Mouse (Mus musculus) 416B (cell line): ENCODE measurements around the gene Fras1.

Source experiments
- DNase-seq: peaks from one replicate; pipeline ENCODE4 v3.0.0; 2011; ENCODE audit warnings: low read depth

Fras1 gene

DNA sequence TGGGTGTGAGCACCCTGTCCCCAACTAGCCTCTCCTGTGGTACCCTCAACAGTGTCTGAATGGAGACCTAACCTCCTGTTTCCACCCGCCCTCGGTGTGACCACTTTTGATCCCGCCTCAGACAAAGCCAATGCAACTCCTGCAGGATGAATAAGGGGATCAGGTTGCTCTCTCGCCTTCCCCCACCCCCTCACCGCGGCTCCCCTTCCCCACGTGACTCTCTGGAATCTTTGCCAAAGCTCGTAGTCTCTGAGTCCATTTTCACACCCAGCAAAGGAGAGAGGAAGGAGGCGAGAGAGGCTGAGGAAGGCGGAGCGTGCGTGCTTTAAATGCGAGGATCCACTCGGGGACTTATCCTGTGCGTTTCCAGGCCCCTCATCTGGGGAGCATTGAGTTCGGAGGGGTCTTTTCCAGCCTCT lies at the start of gene Fras1:
TSS of gene Fras1 (plus strand) at position 389 of the 419 bp plus-strand sequence.
- no peak for DNase-seq

DNA sequence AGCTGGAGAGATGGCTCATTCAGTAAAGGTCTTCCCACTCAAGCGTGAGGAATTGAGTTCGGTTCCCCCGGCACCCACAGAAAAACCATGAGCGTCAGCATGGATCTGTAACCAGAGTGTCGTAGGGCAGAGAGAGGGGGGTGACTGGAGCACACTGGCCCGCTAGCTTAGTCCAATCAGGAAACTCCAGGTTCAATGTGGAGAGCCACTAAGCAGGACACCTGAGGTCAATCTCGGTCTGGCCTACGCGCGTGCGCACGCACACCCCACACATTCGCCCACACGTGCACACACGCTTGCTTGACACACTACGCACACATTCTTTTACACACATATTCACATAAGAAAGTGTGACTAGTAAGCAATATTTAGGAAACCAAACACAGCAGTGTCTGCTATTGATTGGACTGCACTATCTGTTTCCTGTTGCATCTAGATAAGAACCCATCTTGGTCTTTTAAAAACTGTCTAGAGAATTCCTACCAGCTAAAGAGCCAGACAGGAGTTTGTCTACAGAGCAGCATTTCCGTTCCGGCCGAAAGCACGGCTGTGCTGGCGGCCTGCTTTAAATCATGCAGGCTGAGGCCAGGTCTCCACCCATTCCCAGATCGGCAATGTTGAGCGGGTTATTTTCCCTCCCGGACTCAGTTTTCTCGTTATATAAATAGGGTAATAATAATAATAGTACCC lies 42.6 kb upstream of the Fras1 start:
- no peak for DNase-seq

DNA sequence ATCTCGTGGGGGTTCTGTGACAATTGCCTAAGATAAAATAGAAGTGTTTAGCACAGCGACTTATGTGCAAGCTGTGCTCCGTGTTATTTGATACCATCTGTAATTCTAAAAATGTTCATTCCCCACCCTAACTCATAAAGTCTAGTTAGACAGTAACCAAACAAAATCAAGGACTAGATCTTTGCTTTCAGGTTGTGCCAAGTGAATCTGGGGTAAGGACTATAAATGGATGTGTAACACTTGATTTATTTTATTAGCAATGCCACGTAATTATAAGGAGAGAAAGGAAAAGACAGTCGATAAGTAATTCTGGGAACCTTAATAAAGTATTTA lies 42.1 kb upstream of the Fras1 start:
- DNase-seq: no peak

DNA sequence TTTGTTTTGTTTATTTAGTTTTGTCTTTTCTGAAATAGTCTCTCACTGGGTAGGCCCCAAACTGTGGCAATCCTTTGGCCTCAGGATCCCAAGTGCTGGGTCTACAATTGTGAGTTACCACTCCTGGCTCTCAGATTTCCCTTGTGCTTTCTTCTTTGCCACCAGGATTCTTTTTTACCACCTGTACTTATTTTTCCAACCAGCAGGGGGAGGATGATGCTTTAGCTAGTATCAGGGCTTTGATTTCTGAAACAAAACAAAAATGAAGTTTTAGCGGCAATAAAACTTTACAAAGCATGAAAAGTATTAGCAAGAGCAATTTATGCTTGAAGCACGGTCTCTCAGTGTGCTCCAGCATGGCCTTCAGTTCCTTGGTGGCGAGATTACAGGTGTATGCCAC lies 39.8 kb upstream of the Fras1 start:
- peak; percentile 24 for DNase-seq

DNA sequence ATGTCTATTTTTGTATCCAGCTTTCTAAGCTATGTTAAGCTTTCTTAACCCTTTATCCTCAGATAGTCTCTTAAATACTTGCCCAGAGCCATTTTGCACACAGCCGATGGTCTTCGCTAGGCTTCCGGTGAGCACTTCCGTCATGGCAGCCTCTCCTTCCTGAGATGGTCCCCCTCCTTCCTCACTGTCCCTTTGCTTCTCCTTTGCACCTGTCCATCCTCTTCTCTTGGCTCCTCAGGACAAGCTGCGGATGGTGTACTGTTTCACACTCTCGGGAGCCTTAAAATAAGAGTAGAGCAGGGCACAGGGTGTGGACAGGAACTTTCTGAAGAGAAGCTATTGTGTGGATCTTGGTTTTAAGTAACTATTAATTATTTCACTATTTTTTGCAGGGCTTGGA lies 33.2 kb upstream of the Fras1 start:
- DNase-seq: no peak

DNA sequence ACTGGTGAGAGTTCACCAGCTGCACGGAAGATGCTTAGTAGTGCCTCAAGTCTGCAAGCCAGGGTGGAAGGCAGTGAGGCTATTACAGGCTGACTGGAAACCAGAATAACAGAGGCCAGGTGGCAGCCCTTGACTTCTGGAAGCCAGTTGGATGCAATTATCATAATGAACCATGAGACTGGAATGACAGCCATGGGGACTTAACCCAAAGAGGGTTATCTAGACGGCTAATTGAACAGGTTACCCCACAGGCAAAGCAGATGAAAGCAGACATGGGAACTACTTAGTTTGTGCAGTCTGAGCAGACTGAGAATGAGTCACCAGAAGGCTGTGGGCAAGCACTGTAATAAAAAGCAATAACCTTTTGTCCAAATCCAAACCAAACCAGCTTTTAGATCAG lies 28.8 kb upstream of the Fras1 start:
- DNase-seq: no peak

DNA sequence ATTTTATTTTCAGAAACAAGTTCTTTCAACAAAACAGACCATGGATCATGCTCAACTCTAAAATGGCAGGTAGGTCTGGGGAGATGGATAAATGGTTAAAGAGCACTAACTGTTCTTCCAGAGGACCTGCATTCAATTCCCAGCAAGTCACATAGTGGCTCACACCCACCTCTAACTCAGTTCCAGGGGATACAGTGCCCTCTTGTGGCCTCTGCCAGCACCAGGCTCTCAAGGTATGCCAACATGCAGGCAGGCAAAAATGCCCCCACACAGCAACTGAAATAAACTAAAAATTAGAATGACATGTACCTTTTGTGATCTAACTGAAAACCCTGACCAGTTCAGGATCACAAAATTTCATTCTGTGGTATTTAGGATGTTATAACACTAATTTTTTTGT lies 21.8 kb upstream of the Fras1 start:
- DNase-seq: peak; percentile 17

DNA sequence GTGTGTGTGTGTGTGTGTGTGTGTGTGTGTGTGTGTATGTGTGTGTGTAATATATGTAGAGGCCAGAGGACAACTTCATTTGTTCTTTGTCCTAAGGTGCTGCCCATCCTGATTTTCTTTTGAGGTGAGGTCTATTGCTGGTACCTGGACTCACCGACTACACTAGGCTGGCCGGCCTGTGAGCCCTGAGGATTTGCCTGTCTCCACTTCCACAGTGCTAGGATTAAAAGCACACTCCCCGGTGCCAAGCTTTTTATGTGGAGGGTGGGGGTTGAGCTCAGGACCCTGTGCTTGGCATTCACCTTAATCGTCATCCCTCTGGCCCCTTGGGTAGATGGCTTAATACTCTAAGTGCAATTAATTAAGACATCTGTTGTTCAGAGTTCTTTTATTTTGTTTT lies 9.8 kb upstream of the Fras1 start:
- no peak for DNase-seq

DNA sequence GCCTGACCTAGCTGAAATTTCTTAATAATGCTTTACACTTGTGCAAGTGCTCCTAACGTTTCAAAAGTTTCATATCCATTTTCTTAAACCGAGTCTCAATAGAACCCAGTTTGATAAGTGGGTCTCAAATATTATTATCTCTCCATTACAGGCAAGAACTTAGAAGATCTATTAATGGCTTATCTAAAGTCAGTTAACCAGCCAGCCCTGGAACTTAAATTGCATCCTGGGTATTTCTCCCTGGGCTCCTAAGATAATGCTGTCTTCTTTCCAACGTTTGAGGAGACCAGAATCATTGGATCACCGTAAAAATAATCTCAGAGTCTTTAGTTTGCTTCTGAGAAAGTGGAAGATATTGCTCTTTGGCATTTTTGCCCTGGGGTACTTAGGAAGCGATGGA lies 8.2 kb upstream of the Fras1 start:
- DNase-seq: no peak

DNA sequence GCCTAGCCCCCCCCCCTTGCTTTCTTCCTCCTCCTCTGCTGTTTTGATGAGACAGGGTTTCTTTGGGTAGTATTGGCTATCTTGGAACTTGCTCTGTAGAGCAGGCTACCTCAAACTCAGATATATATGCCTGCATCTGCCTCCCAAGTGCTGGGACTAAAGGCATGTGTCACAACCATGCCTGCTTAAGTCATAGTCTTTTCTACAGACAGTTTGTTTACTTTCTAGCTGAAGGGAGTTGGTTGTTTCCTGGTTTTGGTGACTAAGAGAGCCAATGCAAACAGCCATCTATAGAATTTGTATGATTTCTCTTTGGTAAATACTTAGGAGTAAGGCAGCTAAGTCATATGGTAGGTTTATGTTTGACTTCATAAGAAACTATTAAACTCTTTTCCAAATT lies 6.5 kb upstream of the Fras1 start:
- DNase-seq: no peak

DNA sequence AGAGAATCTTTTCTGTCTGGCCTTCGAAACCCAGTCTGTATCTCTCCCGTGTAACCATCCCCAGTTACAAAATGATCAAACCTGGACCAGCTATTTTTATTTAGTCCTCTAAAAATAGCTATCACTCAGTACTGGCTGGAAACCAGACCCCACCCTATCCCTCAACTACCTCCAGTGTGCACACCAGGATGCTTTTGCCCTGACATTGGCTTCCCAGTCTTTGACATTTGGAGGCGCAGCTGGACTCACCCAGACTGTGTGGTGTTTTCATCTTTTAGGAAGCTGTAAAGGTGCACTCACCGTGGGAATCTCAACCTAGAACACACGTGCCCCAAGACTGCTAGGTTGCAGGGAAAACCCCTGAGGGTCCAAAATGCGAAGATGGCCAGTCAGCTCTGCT lies 649 bp upstream of the Fras1 start:
- DNase-seq: no peak

DNA sequence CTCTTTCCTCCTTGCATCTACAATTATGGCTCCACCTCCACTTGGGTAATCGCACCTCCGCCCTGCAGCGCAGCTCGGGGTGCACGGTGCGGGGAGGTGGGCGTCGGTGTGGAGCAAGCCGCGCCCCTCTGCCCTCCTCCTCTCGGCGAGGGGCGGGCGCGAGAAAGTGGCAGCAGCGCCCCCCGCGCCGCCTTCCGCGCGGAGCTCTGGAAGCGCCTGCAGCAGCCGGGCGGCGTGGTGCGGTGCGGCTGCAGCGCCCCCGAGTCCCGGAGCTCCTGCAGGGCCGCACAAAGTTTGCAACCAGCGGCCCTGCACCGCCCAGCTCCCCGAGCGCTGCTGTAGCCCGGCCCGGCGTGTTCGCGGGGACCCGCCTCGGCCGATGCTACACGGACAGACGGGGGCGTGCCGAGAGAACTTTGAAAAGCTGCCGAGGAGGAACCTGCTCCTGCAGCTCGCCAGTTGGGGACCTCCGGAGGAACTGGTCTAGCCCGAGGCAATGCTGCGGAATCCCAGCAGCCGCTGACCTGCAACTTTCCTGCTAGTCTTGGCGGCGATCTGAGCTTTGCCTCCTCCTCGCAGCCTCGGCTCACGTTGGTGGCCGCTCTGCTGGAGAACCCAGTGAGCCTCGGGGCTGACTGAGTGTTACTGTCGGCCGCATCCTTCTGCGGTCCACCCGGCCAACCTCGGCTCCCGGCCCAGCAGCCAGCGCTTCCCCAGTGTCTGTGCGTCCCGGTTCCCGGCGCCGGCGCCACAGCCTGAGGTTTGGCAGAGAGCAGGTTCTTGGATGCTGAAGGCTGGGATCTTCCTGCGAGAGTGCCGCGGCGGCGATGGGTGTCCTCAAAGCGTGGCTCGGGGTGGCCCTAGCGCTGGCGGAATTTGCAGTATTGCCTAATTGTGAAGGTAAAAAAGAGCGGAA lies 489 bp downstream of the Fras1 start:
- no peak for DNase-seq

DNA sequence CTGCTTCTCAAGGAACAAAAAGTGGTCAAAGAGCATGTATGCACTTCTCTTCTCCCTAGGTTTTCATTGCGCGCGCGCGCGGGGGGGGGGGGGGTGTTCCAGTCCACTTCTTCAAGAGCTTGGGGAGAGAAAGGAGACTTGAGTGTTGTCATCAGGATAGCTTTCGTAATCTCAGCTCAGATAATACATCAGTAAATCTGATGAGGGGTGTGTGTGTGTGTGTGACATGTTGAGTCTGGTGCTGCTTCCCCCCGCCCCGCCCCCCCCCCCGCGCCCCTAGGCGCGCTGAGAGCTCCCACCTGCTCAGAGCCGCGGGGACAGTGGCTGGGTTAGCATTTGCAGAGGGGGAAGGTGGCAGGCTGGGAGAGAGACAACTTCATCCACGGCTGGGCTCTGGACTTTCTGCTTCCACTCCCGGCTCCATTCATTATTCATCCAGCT lies 1.7 kb downstream of the Fras1 start:
- DNase-seq: no peak

DNA sequence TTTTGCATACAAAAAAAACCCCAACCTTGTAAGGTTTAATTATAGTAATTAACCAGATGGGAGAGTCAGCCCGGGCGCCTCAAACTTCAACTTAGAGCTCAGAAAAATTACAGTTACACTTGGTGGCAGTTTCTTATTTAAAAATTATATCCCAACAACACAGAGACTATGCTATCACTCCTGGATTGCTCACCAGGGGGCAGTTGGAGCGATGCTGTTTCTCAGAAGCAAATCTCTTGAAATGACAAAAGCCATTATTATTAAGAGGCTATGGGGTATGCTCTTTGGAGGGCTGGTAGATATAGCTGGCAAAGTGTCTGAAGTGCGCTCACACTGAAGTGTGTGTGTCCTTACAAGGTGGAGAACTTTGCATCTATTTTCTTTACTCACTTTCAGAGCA lies 2.5 kb downstream of the Fras1 start:
- no peak for DNase-seq

DNA sequence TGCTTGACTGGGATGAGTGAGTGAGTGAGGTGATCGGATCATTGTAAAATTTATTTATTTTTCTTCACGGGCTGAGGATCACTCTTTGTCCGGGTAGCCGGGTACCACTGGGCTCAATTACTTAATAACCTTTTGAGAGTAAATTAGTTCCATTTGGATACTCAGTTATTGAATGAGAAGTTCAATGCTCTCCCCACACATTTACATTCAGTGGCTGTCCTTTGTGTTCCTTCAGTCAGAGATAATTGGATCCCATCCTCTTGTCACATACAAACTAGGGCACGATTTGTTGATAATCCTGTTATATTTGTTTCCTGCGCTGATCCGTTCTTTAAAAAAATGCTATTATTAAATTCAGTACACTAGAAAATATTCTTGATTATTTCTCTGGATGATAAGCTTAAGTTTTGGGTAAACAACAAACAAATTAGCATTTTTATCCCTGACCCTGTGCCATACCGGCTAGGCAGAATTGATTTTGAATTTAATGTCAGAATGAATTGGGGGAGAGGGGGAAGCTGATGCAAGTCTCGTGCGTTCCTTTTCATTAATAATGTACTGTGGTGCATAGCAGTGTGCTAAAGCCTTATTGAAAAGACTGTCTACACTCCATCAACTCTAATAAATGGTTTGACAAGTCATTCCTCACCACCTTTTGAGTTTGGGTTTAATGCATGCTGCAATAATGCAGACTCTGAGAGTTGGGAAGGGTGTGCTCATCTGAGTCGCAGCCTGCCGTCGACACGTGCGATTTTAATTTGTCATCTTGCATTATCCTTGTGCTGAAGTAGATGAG lies 12.6 kb downstream of the Fras1 start:
- DNase-seq: no peak

DNA sequence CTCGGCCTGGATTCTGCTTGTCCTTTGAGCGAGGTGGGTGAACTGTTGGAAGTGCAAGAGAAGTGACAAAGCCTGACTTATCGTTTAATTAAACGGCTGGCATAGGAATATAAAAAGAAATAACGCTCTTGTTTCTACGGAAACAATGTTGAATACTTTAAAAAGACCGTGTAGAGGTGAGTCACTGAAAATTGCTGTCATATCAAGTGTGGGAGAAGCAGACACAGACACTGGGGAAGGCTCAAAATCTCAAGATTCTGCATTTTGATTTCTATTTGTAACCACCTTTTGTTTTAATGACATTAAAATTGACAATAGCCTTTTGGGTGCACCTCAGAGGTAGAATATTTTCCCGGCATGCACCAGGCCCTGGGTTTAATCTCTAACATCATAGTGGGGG lies 14.6 kb downstream of the Fras1 start:
- no peak for DNase-seq

DNA sequence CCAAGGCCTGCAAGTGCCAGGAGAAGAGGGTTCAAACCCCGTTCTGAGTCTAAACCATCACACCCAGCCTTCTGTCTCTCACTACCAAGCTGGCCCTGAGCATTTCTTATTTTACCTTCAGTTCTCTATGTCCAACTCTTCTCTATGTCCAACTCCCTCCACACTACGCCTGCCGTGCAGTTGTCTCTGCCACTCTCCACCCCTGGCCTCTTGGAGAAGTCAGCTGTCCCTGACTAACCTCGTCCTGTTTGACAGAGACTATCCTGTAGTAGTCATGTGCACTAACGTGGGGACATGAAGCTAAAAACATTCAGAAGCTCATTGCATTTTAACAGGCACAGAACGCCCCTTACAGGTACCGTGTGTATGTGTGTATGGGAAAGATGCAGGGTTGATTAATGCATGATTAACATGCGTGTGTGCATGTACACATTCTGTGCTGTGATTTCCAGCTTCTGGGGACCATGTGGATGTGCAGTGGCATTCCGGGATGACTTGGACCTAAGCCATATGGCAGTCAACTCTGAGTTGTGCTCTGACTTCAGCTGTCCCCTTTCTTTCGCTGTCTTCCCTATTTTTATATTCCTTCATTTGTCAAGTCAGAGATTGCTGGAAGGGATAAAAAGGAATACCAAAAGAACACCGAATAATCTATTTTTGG lies 16.3 kb downstream of the Fras1 start:
- DNase-seq: no peak

DNA sequence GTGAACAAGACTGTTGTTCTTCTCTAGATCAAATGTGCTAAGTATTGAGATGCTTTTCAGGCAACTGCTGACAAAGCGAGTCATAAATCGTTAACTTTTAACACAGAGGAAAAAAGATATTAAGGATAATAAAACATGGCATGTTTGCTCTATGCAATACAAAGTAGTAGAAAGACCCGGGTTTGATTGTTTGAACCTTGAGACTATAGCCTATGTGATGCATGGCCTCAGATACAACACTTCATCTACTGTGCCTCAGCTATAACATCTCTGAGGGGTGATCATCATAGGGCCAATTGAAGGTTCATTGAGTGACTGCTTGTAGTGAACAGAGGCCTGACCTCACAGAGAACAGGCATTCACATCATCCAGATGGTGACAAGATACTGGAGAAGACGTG lies 17.3 kb downstream of the Fras1 start:
- DNase-seq: no peak

DNA sequence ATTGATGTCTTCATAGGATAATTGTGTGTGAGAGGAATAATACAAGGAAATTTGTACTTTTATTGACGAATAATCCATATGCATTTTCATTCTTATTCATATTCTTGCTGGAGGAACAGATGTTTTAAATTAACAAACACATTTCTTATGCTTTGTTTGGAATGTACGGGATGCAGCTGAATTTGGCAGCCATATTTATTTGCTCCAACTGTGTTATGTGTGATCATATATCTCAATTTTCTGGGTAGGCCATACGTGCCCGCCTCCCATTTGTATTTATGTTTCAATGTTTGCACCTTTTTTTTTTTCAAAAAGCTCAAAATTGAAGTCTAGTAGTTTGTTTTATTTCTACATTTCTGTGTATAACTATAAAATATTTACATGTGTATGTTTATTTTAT lies 21.2 kb downstream of the Fras1 start:
- no peak for DNase-seq

DNA sequence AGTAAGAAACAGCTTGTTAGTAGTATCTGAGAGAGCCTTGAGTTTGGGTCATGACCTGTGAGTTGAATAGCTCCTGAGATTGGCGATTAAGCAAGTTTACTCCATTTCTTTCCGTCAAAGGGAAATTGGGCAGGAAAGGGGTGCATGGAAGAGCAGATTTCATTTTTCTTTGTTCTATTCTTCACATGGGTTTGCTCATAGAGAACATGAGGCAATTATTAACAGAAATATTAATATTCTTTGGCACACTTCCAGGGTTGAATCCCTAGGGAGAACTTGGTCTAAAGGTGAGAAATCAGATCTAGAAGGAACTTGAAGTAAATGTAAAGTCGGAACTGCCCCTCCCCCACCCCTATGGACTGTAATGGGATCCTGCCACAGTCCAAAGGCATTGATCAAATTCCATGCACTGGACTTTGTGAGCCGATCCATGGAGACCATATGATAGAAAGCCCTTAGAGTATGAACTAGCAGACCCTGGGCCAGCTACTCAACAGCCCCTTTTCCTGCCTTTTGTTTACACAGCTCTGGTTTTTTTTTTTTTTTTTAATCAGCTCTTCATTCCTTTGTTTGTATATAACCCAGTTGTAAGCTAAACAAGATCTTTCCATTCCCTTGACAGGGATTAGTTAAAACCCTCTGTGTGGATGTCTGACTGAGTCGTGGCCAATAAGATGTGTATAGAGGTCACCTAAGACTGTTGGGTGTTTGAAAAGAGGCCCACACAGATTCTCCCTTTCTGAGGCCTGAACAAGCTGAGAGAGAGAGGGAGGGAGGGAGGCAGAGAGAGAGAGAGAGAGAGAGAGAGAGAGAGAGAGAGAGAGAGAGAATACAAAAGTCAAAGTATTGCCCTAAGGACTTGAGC lies 22.3 kb downstream of the Fras1 start:
- no peak for DNase-seq

DNA sequence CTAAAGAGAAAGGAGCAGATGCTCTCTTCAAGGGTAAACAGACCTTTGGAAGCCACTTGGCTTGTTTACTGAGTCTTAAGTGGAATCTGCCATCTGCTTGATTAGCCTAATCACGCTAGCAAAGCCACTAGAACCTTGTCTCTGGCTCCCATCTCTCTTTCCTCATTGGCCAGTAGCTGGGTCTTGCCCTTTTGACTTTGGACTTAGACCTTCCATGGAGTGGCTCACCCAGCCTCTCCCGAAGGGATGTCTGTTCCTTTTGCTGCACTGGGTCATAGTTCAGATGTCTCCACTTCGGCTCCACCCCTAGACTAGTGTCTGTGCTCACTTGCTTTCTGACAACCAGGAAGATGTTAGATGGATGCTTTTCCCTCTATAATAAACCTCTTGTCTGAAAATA lies 28.8 kb downstream of the Fras1 start:
- DNase-seq: no peak
